Mouse (Mus musculus) cortical plate, adult 2 months (tissue): ENCODE results near the gene Bcor. TPM values are rescaled to one million over a fixed set of nuclear protein-coding genes. Genes with fewer than 3 reads are reported as not detected.

Experiments used
- H3K27ac ChIP-seq: fragments of 200-500 bp; 2 replicates; pipeline ENCODE4 v1.5.1; 2012; ENCODE audit warnings: low read length, control low read depth, inconsistent platforms; ENCODE audit not compliant: insufficient read depth
- H3K4me1 ChIP-seq: fragments of 200-500 bp; 2 replicates; pipeline ENCODE4 v1.6.1; 2011; ENCODE audit warnings: low read length; ENCODE audit not compliant: control insufficient read depth, insufficient read depth
- H3K4me3 ChIP-seq: fragments of 200-500 bp; 2 replicates; pipeline ENCODE4 v1.5.1; 2011; ENCODE audit warnings: mild to moderate bottlenecking, low read length, control low read depth; ENCODE audit not compliant: insufficient read depth
- CTCF ChIP-seq: fragments of 200-500 bp; IDR thresholded peaks from 2 replicates; pipeline ENCODE4 v1.5.1; 2011; ENCODE audit warnings: mild to moderate bottlenecking, control low read depth, low read length; ENCODE audit not compliant: insufficient read depth; ENCODE audit errors: extremely low read depth
- POLR2A ChIP-seq: fragments of 200-500 bp; IDR thresholded peaks from 2 replicates; pipeline ENCODE4 v1.6.1; 2011; ENCODE audit warnings: mild to moderate bottlenecking, low read length, control low read depth; ENCODE audit not compliant: insufficient read depth; ENCODE audit errors: extremely low read depth
- polyA plus RNA-seq: library from polyadenylated mRNA; depleted of rRNA; stranded (reverse); fragments of >200 nt; gene quantifications from 2 replicates; pipeline ENCODE4 v1.2.3, GENCODE M21; 2012

Bcor gene
- polyA plus RNA-seq, 1 experiment, result 17.7 TPM

GRCm38 (mm10) chrX:12137121-12137521 lies 23.0 kb downstream of the Bcor start:
- Histone ChIP-seq H3K27ac (peak overlapping the region; percentile 15; the same call in 1 of the 2 replicates), H3K4me1 (no peaks in the 10 kb centered on the region; the same call in 1 of the 2 replicates), H3K4me3 (peak overlapping the region; percentile 62)
- TF ChIP-seq POLR2A (no peak), CTCF (no peak)

- H3K4me3 ChIP-seq, result peak overlapping the region; percentile 62
- no peaks in the 10 kb centered on the region; the same call in 1 of the 2 replicates for H3K4me1 ChIP-seq
- H3K27ac ChIP-seq, result peak overlapping the region; percentile 83
- TF ChIP-seq POLR2A (no peak), CTCF (no peak)
Measured at GRCm38 (mm10) chrX:12136261-12137101, 23.7 kb downstream of the Bcor start.

GRCm38 (mm10) chrX:12135121-12136111 lies 24.7 kb downstream of the Bcor start:
- Histone ChIP-seq H3K4me1 (no peaks in the 10 kb centered on the region; the same call in 1 of the 2 replicates), H3K27ac (peak overlapping the region; percentile 77; the same call in 1 of the 2 replicates), H3K4me3 (peak overlapping the region; percentile 62)
- TF ChIP-seq CTCF, result no peak
- TF ChIP-seq POLR2A, result no peak

- H3K4me3 ChIP-seq, result peak overlapping the region; percentile 62
- TF ChIP-seq CTCF (0 out of 2 replicates have a peak, but pooled peaks have one; percentile 24), POLR2A (no peak)
- no peaks in the 10 kb centered on the region; the same call in 1 of the 2 replicates for H3K4me1 ChIP-seq
- peak overlapping the region; percentile 77; the same call in 1 of the 2 replicates for H3K27ac ChIP-seq
Measured at GRCm38 (mm10) chrX:12134541-12134940, 25.6 kb downstream of the Bcor start.

GRCm38 (mm10) chrX:12133836-12134431 lies 26.2 kb downstream of the Bcor start:
- no peak for TF ChIP-seq CTCF
- TF ChIP-seq POLR2A, result no peak
- Histone ChIP-seq H3K4me3 (no peak overlapping the region), H3K27ac (no peak overlapping the region), H3K4me1 (no peaks in the 10 kb centered on the region; the same call in 1 of the 2 replicates)

DNA sequence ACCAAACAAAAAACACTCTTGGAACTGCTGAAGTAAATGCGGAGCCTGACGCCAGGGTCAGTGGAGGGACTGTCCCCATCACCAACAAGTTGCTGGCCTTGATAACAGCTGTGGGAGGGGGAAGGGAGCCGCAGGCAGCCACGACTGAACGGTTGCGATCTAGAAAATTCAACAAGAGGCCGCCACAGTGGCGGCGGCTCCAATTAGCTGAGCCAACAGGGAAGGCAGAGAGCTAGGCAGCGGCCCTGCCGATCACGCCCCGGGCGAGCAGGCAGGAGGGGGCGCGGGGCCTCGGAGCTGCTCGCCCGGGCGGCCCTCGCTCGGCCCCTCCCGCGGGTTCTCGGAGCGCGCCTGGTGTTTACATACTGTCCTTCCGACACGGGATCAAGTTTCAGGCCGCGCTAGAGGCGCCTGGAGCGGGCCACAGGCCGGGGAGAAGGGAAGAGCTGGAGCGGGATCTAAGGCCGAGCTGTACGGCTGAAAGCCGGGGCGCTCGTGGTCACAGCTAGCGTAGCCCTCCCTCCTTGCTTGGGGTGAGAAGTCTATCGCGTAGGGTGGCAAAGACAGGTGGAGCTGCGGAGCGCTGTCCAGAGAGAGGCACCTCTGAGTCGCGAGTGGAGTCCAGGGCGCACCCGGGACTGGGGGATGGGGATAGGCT lies 26.8 kb downstream of the Bcor start:
- TF ChIP-seq POLR2A, result no peak
- TF ChIP-seq CTCF, result no peak
- no peak overlapping the region for H3K27ac ChIP-seq
- no peak overlapping the region for H3K4me3 ChIP-seq
- H3K4me1 ChIP-seq, result no peaks in the 10 kb centered on the region; the same call in 1 of the 2 replicates

DNA sequence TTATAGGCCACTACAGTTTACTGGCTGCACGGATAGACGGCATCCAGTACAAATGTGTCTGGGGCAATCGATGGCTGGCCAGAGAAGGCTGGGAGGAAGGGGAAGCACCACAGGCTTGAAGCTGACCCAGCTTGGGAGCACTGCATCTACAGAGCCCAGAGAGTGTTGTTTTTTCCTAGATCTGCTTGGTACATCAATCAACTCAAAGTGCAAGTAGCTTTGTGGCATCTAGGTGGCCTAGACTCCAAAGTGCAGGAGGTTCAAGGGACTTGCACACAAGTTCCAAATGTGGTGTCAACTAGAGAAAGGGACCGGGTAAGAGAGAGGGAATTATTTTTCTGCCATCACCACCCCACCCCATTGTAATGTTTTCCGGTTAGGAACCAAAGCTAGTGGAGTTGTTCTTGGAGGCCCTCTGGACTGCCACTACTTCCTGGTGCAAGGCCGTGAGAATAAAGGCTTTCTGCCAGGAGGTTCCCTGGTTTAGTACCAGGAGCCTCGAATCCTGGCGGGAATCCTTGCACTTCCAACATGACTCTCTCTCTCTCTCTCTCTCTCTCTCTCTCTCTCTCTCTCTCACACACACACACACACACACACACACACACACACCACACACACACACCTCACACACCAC lies 27.5 kb downstream of the Bcor start:
- Histone ChIP-seq H3K4me1 (no peaks in the 10 kb centered on the region; the same call in 1 of the 2 replicates), H3K27ac (no peak overlapping the region), H3K4me3 (no peak overlapping the region)
- TF ChIP-seq POLR2A, result no peak
- no peak for TF ChIP-seq CTCF

GRCm38 (mm10) chrX:12129828-12130809 lies 30.0 kb downstream of the Bcor start:
- Histone ChIP-seq H3K27ac (no peak overlapping the region), H3K4me3 (no peak overlapping the region), H3K4me1 (no peaks in the 10 kb centered on the region; the same call in 1 of the 2 replicates)
- TF ChIP-seq CTCF (no peak), POLR2A (no peak)
